Mouse (Mus musculus) limb, embryonic 14.5 days (tissue): ENCODE data around the gene Zdhhc1. TPM values are rescaled to one million over a fixed set of nuclear protein-coding genes. Genes with fewer than 3 reads are reported as not detected.

Experiments
- ATAC-seq: fragments of 200-750 bp; cut with Nextera tagmentation; 2 replicates; pipeline ENCODE4 v1.8.0; 2017; ENCODE audit warnings: low read depth, moderate number of reproducible peaks, moderate TSS enrichment; ENCODE audit not compliant: low FRiP score
- DNase-seq: peaks from one replicate; pipeline ENCODE4 v3.0.0-alpha.2; 2015; ENCODE audit warnings: low spot score
- H3K27ac ChIP-seq: fragments of 300-500 bp; sonication (generic); replicated peaks from 2 replicates; pipeline ENCODE4 v1.5.1; 2014; ENCODE audit warnings: low read depth, mild to moderate bottlenecking, low read length, moderate library complexity, mixed read lengths
- H3K27me3 ChIP-seq: fragments of 300-500 bp; sonication (generic); 2 replicates; pipeline ENCODE4 v1.6.1; 2014; ENCODE audit warnings: low read length, mixed read lengths; ENCODE audit not compliant: control insufficient read depth, insufficient read depth
- H3K36me3 ChIP-seq: fragments of 300-500 bp; sonication (generic); 2 replicates; pipeline ENCODE4 v1.6.1; 2014; ENCODE audit warnings: mild to moderate bottlenecking, low read length, moderate library complexity, mixed read lengths; ENCODE audit not compliant: control insufficient read depth, insufficient read depth
- H3K4me1 ChIP-seq: fragments of 300-500 bp; sonication (generic); 2 replicates; pipeline ENCODE4 v1.6.1; 2014; ENCODE audit warnings: antibody characterized with exemption, low read length, mixed read lengths; ENCODE audit not compliant: control insufficient read depth, insufficient read depth
- H3K4me2 ChIP-seq: fragments of 300-500 bp; sonication (generic); replicated peaks from 2 replicates; pipeline ENCODE4 v1.6.1; 2014; ENCODE audit warnings: low read depth, mild to moderate bottlenecking, low read length, moderate library complexity; ENCODE audit not compliant: severe bottlenecking
- H3K4me3 ChIP-seq: fragments of 300-500 bp; sonication (generic); replicated peaks from 2 replicates; pipeline ENCODE4 v1.5.1; 2014; ENCODE audit warnings: low read length
- H3K9ac ChIP-seq: fragments of 300-500 bp; sonication (generic); 2 replicates; pipeline ENCODE4 v1.6.1; 2014; ENCODE audit warnings: mild to moderate bottlenecking, low read depth, low read length, moderate library complexity; ENCODE audit not compliant: severe bottlenecking
- H3K9me3 ChIP-seq: fragments of 300-500 bp; sonication (generic); 2 replicates; pipeline ENCODE4 v1.6.1; 2016; ENCODE audit warnings: low read length; ENCODE audit not compliant: control insufficient read depth
- POLR2A ChIP-seq: fragments of 200-500 bp; IDR thresholded peaks from 2 replicates; pipeline ENCODE4 v1.8.0; 2012; ENCODE audit warnings: inconsistent platforms, mild to moderate bottlenecking, moderate library complexity, borderline replicate concordance; ENCODE audit not compliant: insufficient read depth, insufficient read length; ENCODE audit errors: extremely low read depth
- WGBS: fragments of 180-500 bp; shearing (Covaris S2); extraction: QIAGEN DNeasy Blood & Tissue Kit; methylation state at CpG from one replicate; pipeline ENCODE4 v1.1.7; 2014; 5-methylcytosine and 5-hydroxymethylcytosine counted together
- polyA plus RNA-seq, 2 experiments: library from polyadenylated mRNA; depleted of rRNA in 1 of 2; stranded (reverse) in 1 of 2; unstranded in 1 of 2; fragments of >200 nt; fragmentation: Nextera tagmentation in 1 of 2; extraction: Ambion mirVana in 1 of 2; gene quantifications; 2 replicates each; pipeline versions ENCODE4 v1.2.1 to v1.2.3; 2012 to 2014

Gene Zdhhc1
- polyA plus RNA-seq, 2 experiments, result 36.8 to 72.3 TPM

DNA sequence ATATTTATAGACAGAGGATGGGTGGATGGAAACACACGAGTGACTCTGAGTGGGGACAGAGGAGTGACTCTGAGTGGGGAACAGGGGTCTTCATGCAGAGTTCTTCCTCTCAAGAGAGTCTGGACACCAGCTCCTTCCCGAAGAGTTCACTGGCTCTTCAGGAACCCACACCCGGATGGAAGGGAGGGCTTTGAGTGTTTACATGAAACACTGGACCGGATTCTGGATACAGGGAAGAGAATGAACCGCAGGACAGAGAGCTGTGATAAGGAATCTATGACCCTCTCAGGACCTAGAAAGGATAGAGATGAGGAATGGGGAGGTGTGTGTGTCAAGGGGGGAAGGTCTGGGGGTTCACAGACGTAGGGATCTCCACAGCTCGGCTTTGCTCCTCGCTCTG lies 20.6 kb upstream of the Zdhhc1 start:
- ATAC-seq (no peak), DNase-seq (no peak)
- H3K27me3 ChIP-seq, result no peaks in the 10 kb centered on the region
- no peak for TF ChIP-seq POLR2A
- H3K4me3 ChIP-seq, result no peak overlapping the region
- H3K9me3 ChIP-seq, result no peaks in the 10 kb centered on the region
- H3K4me2 ChIP-seq, result no peak overlapping the region
- no peak overlapping the region for H3K27ac ChIP-seq
- WGBS, result 47% methylated on average over 8 of the region's 8 CpGs
- H3K4me1 ChIP-seq, result peaks cover 34% of the 10 kb centered on the region
- no peak overlapping the region for H3K9ac ChIP-seq
- peaks cover 4% of the 10 kb centered on the region; the same call in 1 of the 2 replicates for H3K36me3 ChIP-seq

DNA sequence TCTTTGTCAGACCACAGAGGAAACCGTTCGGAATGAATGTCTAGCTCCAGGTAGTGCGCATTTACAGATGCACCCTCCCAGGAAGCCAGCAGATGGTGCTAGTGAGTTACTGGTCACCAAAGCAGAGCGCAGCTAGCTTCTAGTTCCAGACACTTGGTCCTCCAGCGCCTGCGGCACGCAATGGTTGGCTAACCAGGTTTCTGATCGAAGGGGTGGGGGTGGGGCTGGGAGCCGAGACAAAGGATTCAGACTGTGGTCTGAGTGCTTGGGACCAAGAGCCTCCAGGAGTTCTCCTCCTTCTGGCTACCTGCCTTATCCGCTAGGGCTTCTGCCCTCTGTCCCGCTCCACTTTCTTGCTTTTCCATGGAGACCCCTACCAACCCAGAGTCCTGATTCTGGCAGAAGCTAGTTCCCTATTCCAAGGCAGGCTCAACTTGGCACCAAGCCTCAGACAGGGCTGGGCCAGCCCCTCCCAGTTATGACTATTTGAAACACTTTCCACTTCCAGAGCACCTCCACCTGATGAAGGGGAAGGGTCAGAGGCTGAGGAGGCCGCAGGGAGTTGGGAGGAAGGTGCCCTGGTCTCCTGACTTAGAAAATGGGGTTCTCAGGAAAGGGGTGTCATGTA lies 19.4 kb upstream of the Zdhhc1 start:
- no peak for TF ChIP-seq POLR2A
- WGBS, result 14% methylated on average over 12 of the region's 12 CpGs
- ATAC-seq (peak; percentile 73; the same call in 1 of the 2 replicates), DNase-seq (peak; percentile 83)
- Histone ChIP-seq H3K4me3 (no peak overlapping the region; the same call in 1 of the 2 replicates), H3K9ac (no peak overlapping the region), H3K4me1 (peaks cover 31% of the 10 kb centered on the region), H3K27me3 (no peaks in the 10 kb centered on the region), H3K36me3 (0 out of 2 replicates have a peak, but pooled peaks cover under 1% of the 10 kb centered on the region), H3K27ac (no peak overlapping the region), H3K4me2 (peak overlapping the region; percentile 42), H3K9me3 (no peaks in the 10 kb centered on the region)

DNA sequence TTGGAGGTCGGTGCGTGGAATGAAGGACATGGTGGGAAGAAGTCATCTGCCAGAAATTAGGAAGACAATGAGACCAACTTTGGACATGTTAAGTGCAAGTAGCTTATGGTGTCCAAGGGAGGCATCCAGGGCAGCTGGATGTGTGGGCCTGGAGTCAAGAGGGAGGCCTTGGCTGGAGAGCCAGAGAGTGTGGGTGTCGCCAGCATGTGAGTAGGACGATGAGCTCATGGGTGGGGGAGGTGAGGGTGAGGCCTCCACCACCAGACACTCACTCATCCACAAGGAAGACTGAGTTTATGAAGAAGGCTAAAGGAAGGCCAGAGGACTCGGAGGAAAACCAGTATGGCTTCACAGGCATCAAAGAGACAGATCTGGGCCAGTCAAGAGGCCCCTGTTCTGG lies 18.0 kb upstream of the Zdhhc1 start:
- Histone ChIP-seq H3K4me3 (no peak overlapping the region), H3K9ac (no peak overlapping the region), H3K27ac (no peak overlapping the region), H3K27me3 (no peaks in the 10 kb centered on the region), H3K4me2 (no peak overlapping the region), H3K4me1 (peaks cover 34% of the 10 kb centered on the region), H3K9me3 (no peaks in the 10 kb centered on the region), H3K36me3 (no peaks in the 10 kb centered on the region)
- 82% methylated on average over 5 of the region's 5 CpGs for WGBS
- ATAC-seq (no peak), DNase-seq (no peak)
- no peak for TF ChIP-seq POLR2A

DNA sequence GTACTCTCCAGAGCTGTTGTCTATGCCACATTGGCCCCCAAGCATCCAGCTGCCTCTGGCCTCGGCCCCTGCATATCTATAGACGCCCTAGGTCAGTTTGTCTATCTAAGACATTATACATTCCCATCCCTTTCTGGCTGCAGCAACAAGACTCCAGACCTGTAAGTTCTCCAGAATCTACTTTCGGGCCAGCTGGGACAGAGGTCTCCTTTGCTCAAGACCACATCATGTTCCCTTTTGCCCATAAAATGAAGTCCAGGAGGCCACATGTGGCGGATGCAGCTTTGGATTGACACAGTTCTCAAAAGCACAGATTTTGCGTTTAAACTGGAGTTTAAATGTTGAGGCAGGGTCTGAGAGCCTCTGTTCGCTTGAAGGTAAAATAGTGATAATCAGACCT lies 17.5 kb upstream of the Zdhhc1 start:
- H3K4me1 ChIP-seq, result peaks cover 34% of the 10 kb centered on the region
- H3K36me3 ChIP-seq, result no peaks in the 10 kb centered on the region
- WGBS, result 67% methylated on average over 6 of the region's 6 CpGs
- no peak overlapping the region for H3K9ac ChIP-seq
- TF ChIP-seq POLR2A, result no peak
- no peak overlapping the region for H3K27ac ChIP-seq
- H3K4me2 ChIP-seq, result no peak overlapping the region
- no peak for ATAC-seq
- DNase-seq, result no peak
- H3K27me3 ChIP-seq, result no peaks in the 10 kb centered on the region
- no peak overlapping the region for H3K4me3 ChIP-seq
- no peaks in the 10 kb centered on the region for H3K9me3 ChIP-seq

DNA sequence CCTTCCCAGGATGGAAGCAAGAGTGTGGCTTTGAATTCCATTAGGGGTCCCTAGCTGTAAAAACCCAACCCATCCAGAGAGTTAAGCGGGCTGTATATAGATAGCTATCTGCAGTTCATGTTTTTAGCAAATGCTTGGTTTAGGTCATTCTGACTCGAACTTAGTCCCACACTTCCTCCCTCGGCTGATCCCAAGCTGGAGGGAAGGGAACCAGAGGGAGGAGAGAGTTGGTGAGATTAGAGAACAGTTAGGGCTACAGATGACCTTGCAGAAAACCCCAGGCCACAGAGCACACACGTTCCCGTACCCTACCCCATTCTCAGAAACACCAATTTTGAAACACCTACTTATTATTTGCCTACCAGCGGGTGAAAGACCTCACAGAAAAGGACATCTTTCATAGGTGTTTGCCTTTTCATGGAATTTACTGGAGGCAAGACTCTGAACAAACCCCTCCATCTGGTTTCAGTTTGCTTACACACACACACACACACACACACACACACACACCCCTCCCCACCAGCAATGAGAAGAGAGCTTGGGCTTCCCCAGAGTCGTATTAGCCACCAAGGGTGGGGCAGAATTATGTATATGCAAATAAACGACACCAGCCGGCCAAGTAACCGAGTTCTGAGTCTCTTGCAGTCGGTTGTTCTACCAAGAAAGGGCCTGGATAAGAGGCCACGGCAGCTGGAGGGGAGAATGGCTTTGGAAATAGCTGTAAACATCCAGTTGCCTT lies 13.5 kb upstream of the Zdhhc1 start:
- no peak overlapping the region for H3K9ac ChIP-seq
- no peaks in the 10 kb centered on the region for H3K9me3 ChIP-seq
- 19% methylated on average over 12 of the region's 12 CpGs for WGBS
- no peak for TF ChIP-seq POLR2A
- no peaks in the 10 kb centered on the region for H3K36me3 ChIP-seq
- no peaks in the 10 kb centered on the region for H3K27me3 ChIP-seq
- ATAC-seq (peak; percentile 39; the same call in 1 of the 2 replicates), DNase-seq (peak; percentile 47)
- H3K4me1 ChIP-seq, result peaks cover 28% of the 10 kb centered on the region
- no peak overlapping the region for H3K4me3 ChIP-seq
- H3K4me2 ChIP-seq, result no peak overlapping the region
- H3K27ac ChIP-seq, result peak overlapping the region; percentile 58; the same call in 1 of the 2 replicates
